Mouse (Mus musculus) spleen, adult 18-20 months (tissue): ENCODE data around the gene Cep170b.

Source experiments
- DNase-seq, 2 experiments: peaks; one replicate each; pipeline ENCODE4 v3.0.0; 2022; ENCODE audit warnings: mixed read lengths in 2 of 2

Gene Cep170b

GRCm38 (mm10) chr12:112737081-112737480, 16.8 kb downstream of the Cep170b start:
- no peak for DNase-seq

GRCm38 (mm10) chr12:112737761-112738160, 17.5 kb downstream of the Cep170b start:
- DNase-seq: no peak

- no peak for DNase-seq
Observed at GRCm38 (mm10) chr12:112738281-112739022, 18.2 kb downstream of the Cep170b start.

GRCm38 (mm10) chr12:112739023-112739568, 18.8 kb downstream of the Cep170b start:
- no peak for DNase-seq

GRCm38 (mm10) chr12:112742768-112743167, 22.5 kb downstream of the Cep170b start:
- DNase-seq: peak; percentile 8 to 21

GRCm38 (mm10) chr12:112743168-112743975, 23.1 kb downstream of the Cep170b start:
- peak; percentile 63 to 82 for DNase-seq

- DNase-seq: peak in 1 of 2 experiments; percentile 4
Observed at GRCm38 (mm10) chr12:112744211-112744610, 24.0 kb downstream of the Cep170b start.

GRCm38 (mm10) chr12:112744891-112745580, 24.8 kb downstream of the Cep170b start:
- peak in 1 of 2 experiments; percentile 5 for DNase-seq

- no peak for DNase-seq
Observed at GRCm38 (mm10) chr12:112745716-112746115, 25.5 kb downstream of the Cep170b start.

GRCm38 (mm10) chr12:112746461-112746807, 26.2 kb downstream of the Cep170b start:
- no peak for DNase-seq

- peak; percentile 3 to 49 for DNase-seq
Observed at GRCm38 (mm10) chr12:112746808-112747605, 26.8 kb downstream of the Cep170b start.

- peak in 1 of 2 experiments; percentile 3 for DNase-seq
Observed at GRCm38 (mm10) chr12:112747606-112747970, 27.3 kb downstream of the Cep170b start.

- no peak for DNase-seq
Observed at GRCm38 (mm10) chr12:112750976-112751375, 30.7 kb downstream of the Cep170b start.

GRCm38 (mm10) chr12:112752399-112752798, 32.1 kb downstream of the Cep170b start:
- no peak for DNase-seq

GRCm38 (mm10) chr12:112755900-112756299, 35.6 kb downstream of the Cep170b start:
- DNase-seq: no peak

GRCm38 (mm10) chr12:112757896-112758295, 37.6 kb downstream of the Cep170b start:
- no peak for DNase-seq

GRCm38 (mm10) chr12:112759471-112759870, 39.2 kb downstream of the Cep170b start:
- DNase-seq: no peak

GRCm38 (mm10) chr12:112760154-112760926, 40.1 kb downstream of the Cep170b start, which contains the start of gene Pld4:
Gene Pld4 (plus strand): TSS chr12:112760655.
- DNase-seq: peak; percentile 63 to 70

GRCm38 (mm10) chr12:112761411-112761810, 41.2 kb downstream of the Cep170b start:
- no peak for DNase-seq

GRCm38 (mm10) chr12:112762018-112762417, 41.8 kb downstream of the Cep170b start:
- DNase-seq: peak; percentile 58 to 59

GRCm38 (mm10) chr12:112763176-112763575, 42.9 kb downstream of the Cep170b start:
- no peak for DNase-seq
